Mouse (Mus musculus) Patski (cell line): ENCODE measurements at regions not wholly inside any gene's neighbourhood (a gene's known extent, or its start where the extent isn't known, plus 50 kb on each side); places are given as distances from the start of the nearest gene placed in this dataset.

Experiments
- ATAC-seq: fragments of 100-300 bp; one replicate; pipeline ENCODE4 v1.8.0; 2021
- CTCF ChIA-PET: fragments of 350-600 bp; sonication (Branson Sonifier 250); formaldehyde crosslinking; loops from one replicate; lab custom pipeline; 2022; ENCODE audit warnings: inconsistent platforms; lab: Charles Lee
- POLR2A ChIA-PET: fragments of 350-600 bp; sonication (Branson Sonifier 250); formaldehyde crosslinking; loops from one replicate; lab custom pipeline; 2022; ENCODE audit warnings: antibody characterized with exemption, inconsistent platforms; lab: Charles Lee
- DNase-seq: peaks from one replicate; pipeline ENCODE4 v3.0.0-alpha.2; 2011; ENCODE audit warnings: low read depth, low spot score
- H3K27me3 ChIP-seq: fragments of 371-371 bp; one replicate; pipeline ENCODE4 v1.5.1; 2021
- CTCF ChIP-seq: fragments of 100-300 bp; IDR thresholded peaks from one replicate; pipeline ENCODE4 v1.5.1; 2021
- in situ Hi-C: fragments of 300-500 bp; cut with MboI; formaldehyde crosslinking; loops from 3 replicates; pipeline ENCODE4 v1.11.1; 2018; ENCODE audit warnings: low pct_unique_long_range_greater_than_20kb, mixed read lengths

- DNase-seq (no peak), ATAC-seq (no peak)
- in situ Hi-C loops: no loop called here
Observed at GRCm38 (mm10) chr12:32724451-32725188, 94.7 kb upstream of the Nampt start.

GRCm38 (mm10) chr12:32727539-32727938, 91.8 kb upstream of the Nampt start:
- ChIA-PET CTCF (interaction anchor here (1.2 to 1.8 kb wide), 4 partner anchors 11 to 170 kb away, joined by 3 to 6 read pairs (median 4); no protein-coding TSS in a partner anchor), POLR2A (interaction anchor here (1.0 kb wide), 1 partner anchor 227 kb away, joined by 3 read pairs; no protein-coding TSS in a partner anchor)
- no peak for DNase-seq
- in situ Hi-C loops: no loop called here
- no peaks in the 10 kb centered on the region for H3K27me3 ChIP-seq
- peak; percentile 36 for TF ChIP-seq CTCF
- ATAC-seq: no peak

More at GRCm38 (mm10) chr12:32724451-32725188, 94.7 kb upstream of the Nampt start:
- CTCF ChIA-PET: no interaction called here
- POLR2A ChIA-PET: interaction anchor here (0.6 to 0.7 kb wide), 2 partner anchors 30 to 434 kb away, joined by 3 read pairs; no protein-coding TSS in a partner anchor
- no peak for TF ChIP-seq CTCF
- no peaks in the 10 kb centered on the region for H3K27me3 ChIP-seq

- ATAC-seq (no peak), DNase-seq (no peak)
- CTCF ChIA-PET: interaction anchor here (0.6 to 1.8 kb wide), 5 partner anchors 12 to 169 kb away, joined by 3 to 6 read pairs (median 3); no protein-coding TSS in a partner anchor
- POLR2A ChIA-PET: no interaction called here
- no peak for TF ChIP-seq CTCF
- H3K27me3 ChIP-seq: no peaks in the 10 kb centered on the region
- in situ Hi-C loops: no loop called here
Observed at GRCm38 (mm10) chr12:32728425-32728824, 90.9 kb upstream of the Nampt start.

GRCm38 (mm10) chr12:32735224-32735623, 84.1 kb upstream of the Nampt start:
- in situ Hi-C loops: no loop called here
- no peaks in the 10 kb centered on the region for H3K27me3 ChIP-seq
- POLR2A ChIA-PET: no interaction called here
- CTCF ChIA-PET: interaction anchor here (0.7 kb wide), 1 partner anchor 19 kb away, joined by 3 read pairs; no protein-coding TSS in a partner anchor
- ATAC-seq: peak; percentile 39
- no peak for TF ChIP-seq CTCF
- no peak for DNase-seq

GRCm38 (mm10) chr12:32741465-32741864, 77.9 kb upstream of the Nampt start:
- ATAC-seq (no peak), DNase-seq (no peak)
- TF ChIP-seq CTCF: no peak
- in situ Hi-C loops: no loop called here
- CTCF ChIA-PET: interaction anchor here (1.0 kb wide), 1 partner anchor 10 kb away, joined by 3 read pairs; no protein-coding TSS in a partner anchor
- POLR2A ChIA-PET: no interaction called here
- no peaks in the 10 kb centered on the region for H3K27me3 ChIP-seq

- TF ChIP-seq CTCF: no peak
- ATAC-seq (no peak), DNase-seq (no peak)
- POLR2A ChIA-PET: no interaction called here
- in situ Hi-C loops: no loop called here
- no peaks in the 10 kb centered on the region for H3K27me3 ChIP-seq
- CTCF ChIA-PET: interaction anchor here (0.7 kb wide), 1 partner anchor 12 kb away, joined by 3 read pairs; no protein-coding TSS in a partner anchor
Observed at GRCm38 (mm10) chr12:32757441-32758119, 61.8 kb upstream of the Nampt start.

- ATAC-seq (no peak), DNase-seq (no peak)
- ChIA-PET POLR2A (no interaction called here), CTCF (no interaction called here)
- no peaks in the 10 kb centered on the region for H3K27me3 ChIP-seq
- no peak for TF ChIP-seq CTCF
- in situ Hi-C loops: no loop called here
Observed at GRCm38 (mm10) chr12:32758150-32758549, 61.2 kb upstream of the Nampt start.

GRCm38 (mm10) chr12:32760627-32761026, 58.7 kb upstream of the Nampt start:
- TF ChIP-seq CTCF: no peak
- POLR2A ChIA-PET: no interaction called here
- ATAC-seq (no peak), DNase-seq (no peak)
- H3K27me3 ChIP-seq: no peaks in the 10 kb centered on the region
- CTCF ChIA-PET: interaction anchor here (1.8 kb wide), 1 partner anchor 9 kb away, joined by 5 read pairs; no protein-coding TSS in a partner anchor
- in situ Hi-C loops: no loop called here

- TF ChIP-seq CTCF: no peak
- no peaks in the 10 kb centered on the region for H3K27me3 ChIP-seq
- DNase-seq (no peak), ATAC-seq (no peak)
- in situ Hi-C loops: no loop called here
- ChIA-PET POLR2A (no interaction called here), CTCF (interaction anchor here (1.8 kb wide), 1 partner anchor 9 kb away, joined by 5 read pairs; no protein-coding TSS in a partner anchor)
Observed at GRCm38 (mm10) chr12:32761055-32761454, 58.3 kb upstream of the Nampt start.

GRCm38 (mm10) chr12:32764271-32764670, 55.1 kb upstream of the Nampt start:
- in situ Hi-C loops: no loop called here
- TF ChIP-seq CTCF: no peak
- ATAC-seq (no peak), DNase-seq (no peak)
- ChIA-PET POLR2A (no interaction called here), CTCF (no interaction called here)
- no peaks in the 10 kb centered on the region for H3K27me3 ChIP-seq
